Mouse (Mus musculus): ENCODE results near the gene Fam71f1.

Fam71f1 gene

DNA sequence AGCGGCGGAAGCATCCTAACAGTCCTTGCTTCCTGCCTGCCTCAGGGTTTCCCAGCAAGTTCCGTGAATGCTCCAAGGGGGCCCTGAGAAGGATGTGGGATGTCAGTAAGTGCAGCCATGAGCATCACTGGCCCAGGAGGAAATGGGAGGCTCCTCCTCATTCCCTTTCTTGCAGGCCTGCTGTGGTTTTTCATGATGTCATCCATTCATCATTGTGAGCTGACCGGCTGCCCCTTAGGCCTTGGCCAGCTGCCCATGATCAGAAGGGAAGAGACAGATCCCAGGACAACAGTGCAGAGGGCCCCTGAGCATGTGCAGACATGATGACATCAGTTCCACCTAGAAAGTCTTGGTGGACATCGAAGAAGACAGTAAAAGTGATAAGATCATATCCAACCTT is at the start of gene Fam71f1:
Fam71f1 (plus strand) TSS at position 262 of the 400 bp plus-strand sequence.
- no peak for DNase-seq (ENCODE audit: low read depth)

DNA sequence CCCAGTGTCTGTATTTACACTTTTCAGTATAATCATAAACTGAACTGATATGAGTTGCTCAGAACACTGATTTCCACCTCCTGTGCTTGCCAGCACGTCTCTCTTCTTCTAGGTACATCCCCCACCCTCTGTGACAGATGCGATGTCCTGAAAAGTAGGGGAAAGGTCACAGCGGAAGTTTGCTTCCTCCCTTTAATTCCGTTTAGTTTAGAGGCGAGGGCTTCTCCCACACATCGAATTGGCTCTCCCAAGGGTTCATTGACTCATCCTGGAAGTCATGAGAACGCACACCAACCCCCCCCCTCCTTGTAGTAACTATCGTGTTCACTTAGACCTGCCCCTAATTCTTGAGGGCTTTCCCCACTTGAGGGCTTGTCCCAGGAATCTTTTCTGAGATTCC is 48.0 kb upstream of the Fam71f1 start:
- DNase-seq (ENCODE audit: low read depth): peak; percentile 88

DNA sequence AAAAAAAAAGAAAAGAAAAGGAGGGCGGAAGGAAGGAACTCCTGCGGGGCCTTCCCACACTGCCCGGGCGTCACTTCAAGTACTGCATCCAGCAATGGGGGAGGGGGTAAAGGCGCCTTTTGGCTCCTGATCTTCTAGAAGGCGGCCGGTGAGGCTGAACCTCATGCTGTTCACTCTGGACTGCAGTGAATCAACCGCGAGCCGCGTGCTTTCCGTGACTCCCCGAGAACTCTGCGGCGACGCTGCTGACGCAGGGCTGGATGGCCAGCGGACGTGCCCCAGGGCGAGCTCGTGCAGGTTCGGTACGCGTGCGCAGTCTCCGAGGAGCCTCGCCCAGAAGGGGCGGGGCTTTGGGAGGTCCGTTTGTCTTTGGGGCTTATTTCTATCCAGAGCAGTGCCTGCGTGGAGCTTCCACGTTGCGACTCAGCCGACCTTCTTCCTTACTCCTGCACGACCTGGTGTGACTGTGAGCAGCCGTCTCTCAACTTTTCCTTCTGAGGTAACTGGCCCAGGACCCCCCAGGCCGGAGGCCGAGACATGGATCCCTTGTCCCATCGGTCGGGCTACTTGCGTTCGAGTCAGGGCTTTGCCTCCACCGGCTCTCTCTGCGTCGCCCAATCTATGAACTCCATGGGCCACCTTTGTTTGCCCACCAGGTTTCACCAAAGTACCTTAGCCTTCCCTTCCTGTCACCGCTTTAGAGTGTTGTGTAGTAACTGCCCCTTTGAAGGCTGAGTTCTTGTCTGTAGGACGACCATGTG is 46.4 kb upstream of the Fam71f1 start, which contains the start of gene Hilpda:
Hilpda (plus strand) TSS at position 177 of the 761 bp plus-strand sequence.
- DNase-seq (ENCODE audit: low read depth): peak; percentile 99

DNA sequence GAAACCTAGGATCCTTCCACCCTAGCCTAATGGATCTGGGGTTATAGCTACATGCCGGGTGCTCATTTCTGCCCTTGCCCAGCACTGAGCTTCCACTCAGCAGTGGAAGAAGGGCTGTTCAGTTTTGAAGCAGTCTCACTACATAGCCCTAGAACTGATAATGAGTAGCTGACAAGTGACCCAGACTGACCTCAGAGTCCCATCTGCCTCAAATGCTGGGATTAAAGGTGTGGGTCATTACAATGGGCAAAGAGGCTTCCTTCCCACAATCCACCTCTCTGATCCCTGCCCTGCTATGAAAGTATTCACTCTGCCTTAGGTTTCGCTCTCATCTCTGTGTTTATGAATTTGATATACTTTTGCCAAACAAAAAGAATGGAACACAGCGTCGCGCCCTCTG is 42.2 kb upstream of the Fam71f1 start:
- DNase-seq (ENCODE audit: low read depth): no peak

DNA sequence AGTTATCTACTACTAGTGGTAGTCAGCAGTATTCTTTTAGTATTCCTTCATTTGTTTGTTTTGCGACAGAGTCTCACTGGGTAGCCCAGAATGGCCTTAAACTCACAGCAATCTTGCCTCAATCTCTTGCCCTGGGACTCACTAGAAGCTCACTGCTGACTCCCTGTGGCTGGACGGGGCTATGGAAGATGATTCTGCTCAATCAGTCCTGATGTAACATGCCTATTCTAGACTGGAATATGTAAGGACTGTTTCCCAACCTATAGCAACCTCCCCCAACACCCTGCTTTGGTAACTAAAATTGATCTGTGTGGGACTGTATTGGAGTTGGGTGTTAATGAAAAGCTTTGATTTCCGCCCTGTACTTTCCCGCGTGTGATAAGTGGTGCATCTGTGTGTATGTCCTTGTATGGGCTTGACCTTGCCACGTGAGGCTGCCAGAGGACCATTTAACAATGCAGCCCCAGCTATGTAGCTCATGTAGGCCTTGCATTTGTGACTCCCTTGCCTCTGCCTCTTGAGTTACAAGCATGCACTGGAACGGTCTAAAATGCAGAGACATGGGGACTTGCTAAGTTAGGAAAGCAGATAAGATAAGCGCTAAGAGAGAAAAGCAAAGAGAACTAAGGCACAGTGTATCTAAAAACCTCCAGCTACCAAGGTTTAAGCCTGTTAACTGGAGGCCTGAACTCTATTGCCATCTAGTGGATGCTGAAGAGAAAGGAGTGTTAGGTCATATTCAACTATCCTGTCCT is 40.2 kb upstream of the Fam71f1 start:
- peak; percentile 84 for DNase-seq (ENCODE audit: low read depth)

DNA sequence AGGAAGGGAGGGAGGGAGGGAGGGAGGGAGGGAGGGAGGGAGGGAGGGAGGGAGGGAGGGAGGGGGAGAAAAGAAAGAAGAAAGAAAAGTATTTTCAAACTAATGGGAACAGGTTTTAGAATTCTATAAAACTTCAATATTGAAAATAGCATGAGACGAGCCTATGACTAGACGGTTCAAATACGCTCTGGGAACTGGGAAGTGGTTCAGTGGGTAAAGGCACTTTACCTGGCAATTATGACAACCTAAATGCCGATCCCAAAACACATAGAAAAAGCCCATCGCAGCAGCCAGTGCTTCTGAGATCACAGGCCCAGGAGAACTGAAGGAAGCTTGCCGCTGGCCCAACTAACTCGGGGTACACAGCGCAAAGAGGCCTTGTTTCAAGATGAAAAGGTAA is 39.6 kb upstream of the Fam71f1 start, which contains the start of gene Fam71f2:
Fam71f2 (plus strand) TSS at position 301 of the 400 bp plus-strand sequence.
- DNase-seq (ENCODE audit: low read depth): no peak

DNA sequence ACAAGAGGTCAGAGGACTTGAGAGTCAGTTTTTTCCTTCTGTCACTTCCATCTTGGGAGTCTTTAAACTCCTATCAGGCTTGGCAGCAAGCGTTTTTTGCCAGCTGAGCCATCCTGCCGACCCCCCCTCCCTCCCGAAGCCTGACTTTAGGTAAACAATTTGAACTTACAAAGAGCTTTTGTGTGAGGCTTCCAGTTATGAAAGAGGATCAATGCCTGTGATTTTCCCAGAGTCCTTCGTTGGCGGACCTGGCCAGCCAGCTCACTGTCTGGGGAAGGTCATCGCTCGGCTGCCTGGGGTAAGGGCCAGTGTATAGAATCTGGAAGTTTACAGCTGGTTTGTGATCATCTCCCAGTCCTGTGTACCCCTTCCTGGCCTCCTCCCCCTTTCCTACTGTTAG is 38.3 kb upstream of the Fam71f1 start:
- DNase-seq (ENCODE audit: low read depth): no peak

DNA sequence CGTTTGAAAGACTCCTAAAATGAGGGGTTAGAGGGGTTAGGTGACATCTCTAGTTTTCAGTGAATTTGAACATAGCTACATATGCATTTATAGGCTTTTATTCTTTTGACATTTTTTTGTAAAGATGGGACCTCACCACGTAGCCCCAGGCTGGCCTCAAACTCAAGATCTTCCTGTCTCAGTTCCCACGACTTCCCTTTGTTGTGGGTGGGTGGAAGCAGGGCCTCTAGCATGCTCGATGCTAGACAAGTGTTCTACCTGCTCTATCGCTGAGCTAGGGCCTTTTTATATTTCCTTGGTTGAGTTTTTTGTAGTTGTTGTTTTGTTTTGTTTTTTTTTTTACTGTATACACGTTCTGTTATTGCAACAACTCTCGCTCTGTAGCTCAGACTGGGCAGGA is 32.1 kb upstream of the Fam71f1 start:
- DNase-seq (ENCODE audit: low read depth): no peak

DNA sequence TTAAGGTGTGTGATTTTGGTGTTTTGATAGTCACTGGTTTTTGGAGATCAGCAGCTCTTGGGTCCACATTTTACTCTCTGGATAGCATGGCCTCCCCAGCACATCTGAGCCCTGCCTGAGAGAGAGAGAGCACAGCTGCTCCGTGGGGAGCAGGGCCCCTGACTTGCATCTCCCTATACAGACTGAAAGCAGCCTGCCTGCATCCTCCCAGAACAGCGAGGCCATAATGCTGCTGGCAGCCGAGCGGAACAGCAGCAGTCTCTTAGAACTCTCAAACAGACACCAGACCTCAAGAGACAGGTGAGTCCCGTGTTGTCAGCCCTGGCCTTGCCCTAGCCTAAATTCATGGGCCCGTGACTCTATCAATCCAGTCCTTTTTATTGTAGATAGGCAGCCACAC is 31.5 kb upstream of the Fam71f1 start:
- no peak for DNase-seq (ENCODE audit: low read depth)

DNA sequence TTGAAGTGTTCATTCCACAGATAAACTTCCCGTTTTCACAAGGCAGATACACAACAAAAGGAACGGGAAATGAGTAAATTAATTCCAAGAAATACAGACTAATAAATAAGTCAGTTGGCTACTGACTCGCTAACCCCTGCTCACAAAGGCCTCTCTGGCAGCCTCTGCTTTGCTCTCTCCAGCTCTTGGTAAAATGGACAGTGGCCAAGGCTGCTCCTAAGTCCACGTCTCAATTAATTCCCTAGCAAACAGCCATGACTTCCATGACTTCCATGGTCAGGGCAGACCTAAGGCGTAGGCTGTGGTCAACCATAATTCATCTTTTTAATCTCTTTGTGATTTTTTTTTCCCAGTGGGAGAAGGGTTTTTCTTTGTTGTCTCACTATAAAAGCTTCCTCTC is 31.0 kb upstream of the Fam71f1 start:
- no peak for DNase-seq (ENCODE audit: low read depth)

DNA sequence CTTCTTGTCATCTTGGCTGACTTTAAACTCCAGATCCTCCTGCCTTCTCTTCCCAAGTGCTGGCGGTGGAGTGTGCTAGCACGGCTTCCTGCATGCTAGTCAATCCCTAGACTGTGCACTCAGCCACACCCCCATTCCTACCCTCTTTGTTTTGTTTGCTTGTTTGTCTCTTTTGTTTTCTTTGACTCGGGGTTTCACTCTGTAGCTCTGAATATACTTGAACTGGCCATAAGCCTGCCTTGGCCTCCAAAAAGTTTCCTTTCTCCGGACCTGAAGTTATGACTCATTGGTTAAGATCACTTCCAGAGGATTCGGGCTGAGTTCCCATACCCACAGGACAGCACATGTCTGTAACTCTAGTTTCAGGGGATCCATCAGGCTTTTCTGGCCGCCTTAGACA is 30.3 kb upstream of the Fam71f1 start:
- DNase-seq (ENCODE audit: low read depth): no peak

DNA sequence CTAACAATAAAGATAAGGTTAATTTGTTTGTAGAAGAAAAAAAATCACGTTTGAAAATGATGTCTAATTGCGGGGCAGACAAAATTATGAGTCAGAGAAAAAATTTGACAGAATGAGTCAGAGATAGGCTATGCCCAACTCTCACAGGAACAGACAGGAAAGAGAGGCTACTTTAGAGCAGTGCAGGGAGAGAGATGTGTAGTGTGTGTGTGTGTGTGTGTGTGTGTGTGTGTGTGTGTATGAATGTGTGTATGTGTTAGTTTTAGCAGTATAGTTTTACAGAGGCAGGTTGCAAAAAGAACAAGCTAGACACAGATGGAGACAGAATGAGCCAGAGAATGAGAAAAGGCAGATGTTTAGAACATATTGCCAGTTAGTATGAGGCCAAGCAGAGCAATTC is 19.8 kb upstream of the Fam71f1 start:
- no peak for DNase-seq (ENCODE audit: low read depth)

DNA sequence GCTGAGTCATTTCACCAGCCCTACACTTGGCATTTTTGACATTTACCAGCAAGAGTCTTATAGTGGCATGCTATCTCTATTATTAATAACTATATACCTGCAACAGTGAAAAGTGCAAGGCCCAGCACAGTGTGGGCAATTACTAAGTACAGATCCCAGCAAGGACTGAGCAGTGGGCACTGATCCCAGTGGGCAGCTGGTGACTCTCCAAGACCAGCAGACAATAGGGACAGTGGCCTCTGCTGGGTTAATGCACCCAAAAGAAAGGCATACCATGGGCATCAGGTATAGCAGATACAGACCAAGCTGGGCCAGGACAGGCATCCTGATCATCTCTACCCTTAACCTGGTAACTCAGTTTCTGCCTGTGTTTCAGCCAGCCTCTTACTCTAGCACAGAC is 15.7 kb upstream of the Fam71f1 start:
- DNase-seq (ENCODE audit: low read depth): no peak

DNA sequence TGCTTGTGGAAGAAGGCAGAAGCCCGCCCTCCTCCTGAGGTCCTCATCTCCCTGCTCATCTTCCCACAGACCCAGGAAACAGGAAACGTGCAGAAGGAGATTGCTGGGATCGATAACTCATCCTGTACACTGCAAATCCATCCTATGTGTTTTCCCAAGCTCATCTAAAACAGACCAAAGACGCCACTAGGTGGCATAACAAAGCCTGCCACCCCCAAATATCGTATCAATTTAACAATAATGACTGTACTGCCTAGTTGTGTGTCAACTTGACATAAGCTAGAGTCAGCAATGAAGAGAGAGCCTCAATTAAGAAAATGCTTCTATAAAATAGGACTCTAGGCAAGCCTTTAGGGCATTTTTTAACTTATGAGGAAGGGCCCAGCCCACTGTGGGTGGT is 15.2 kb upstream of the Fam71f1 start:
- no peak for DNase-seq (ENCODE audit: low read depth)

DNA sequence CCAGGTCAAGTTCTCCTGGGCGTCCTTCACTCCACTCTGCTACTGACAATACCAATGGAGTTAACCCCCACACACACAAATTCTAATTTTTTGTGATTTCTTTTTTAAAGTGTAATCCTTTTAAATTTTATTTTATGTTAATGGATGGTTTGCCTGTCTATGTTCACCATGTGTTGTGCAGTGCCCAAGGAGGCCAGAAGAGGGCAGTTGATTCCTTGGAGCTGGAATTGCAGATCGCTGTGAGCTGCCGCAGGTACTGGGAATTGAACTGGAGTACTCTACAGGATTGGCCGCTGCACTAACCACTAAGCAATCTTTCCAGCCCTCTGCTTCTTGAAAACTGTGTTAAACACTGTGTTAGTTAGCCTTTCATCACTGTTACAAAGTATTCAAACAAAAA is 13.5 kb upstream of the Fam71f1 start:
- DNase-seq (ENCODE audit: low read depth): no peak

DNA sequence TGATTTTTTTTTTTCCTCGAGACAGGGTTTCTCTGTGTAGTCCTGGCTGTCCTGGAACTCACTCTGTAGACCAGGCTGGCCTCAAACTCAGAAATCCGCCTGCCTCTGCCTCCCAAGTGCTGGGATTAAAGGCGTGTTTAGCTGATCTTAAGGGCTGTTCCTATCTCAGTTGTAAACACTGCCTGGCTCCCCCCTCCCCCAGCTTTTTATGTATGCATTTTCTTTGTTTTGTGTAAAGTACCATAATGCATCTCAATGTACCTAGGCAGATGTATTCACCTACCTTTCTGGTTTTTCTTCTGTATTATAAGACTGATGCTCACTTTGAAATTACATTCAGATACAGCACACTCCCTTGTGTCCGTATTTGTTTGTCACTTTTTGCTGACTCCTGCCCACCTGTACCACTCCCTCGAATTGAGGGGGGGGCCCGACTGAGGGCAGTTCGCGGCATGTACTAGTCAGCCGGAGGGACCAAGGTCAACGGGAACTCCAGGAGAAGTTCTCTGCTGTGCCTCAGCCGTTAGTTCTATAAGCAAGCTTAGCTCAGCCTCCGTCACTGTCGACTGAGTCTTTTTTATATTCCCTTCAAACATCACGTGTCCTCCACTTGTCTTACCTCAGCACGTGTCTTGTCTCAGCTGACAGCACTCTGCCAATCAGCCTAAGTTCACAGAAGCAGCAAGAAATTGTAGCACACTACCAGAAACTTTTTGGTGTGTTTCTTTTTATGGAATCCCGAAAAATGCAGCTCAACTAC is 9.9 kb upstream of the Fam71f1 start:
- no peak for DNase-seq (ENCODE audit: low read depth)

DNA sequence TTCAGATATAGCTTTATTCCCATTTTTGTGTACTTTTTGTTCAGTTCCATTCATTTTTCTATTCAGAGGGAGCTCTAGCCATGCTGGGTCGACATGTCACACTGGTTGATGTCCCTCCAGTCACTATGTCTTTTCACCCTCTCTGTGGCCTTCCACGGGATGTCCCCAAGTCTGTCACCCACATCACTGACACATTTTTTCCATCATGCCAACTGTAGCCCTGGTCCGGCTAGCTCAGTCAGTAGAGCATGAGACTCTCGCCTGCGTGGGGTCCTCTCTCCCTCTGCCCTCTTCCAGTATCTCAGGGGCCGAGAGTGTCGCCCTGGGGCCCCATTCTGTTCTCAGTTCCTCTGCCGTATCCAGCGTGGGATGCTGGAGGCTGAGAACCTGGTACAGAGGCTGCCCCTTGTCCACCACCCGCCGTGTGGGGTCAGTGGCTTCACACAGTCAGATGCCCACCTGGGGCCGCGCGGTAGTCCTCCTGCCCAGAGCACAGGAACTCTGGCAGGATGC is 5.2 kb upstream of the Fam71f1 start:
- DNase-seq (ENCODE audit: low read depth): no peak

DNA sequence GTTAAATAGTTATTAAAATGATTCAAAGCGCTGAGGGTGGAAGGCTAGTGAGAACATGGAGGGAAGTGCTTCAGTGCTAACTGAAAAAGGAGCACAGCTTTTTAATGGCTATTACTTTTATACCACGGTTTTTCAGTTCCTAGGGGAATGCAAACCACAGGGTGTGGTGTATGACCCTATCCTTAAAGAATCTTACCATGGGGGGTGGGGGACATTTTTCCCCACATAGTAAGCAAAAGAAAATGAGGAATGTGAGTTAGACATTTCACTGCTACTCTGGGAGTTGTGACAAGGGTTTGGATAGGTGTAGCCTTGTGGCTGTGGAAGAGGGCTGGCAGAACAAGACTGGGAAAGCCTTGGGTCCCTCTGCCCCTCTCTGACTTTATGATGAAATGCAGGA is 1.7 kb upstream of the Fam71f1 start:
- no peak for DNase-seq (ENCODE audit: low read depth)

DNA sequence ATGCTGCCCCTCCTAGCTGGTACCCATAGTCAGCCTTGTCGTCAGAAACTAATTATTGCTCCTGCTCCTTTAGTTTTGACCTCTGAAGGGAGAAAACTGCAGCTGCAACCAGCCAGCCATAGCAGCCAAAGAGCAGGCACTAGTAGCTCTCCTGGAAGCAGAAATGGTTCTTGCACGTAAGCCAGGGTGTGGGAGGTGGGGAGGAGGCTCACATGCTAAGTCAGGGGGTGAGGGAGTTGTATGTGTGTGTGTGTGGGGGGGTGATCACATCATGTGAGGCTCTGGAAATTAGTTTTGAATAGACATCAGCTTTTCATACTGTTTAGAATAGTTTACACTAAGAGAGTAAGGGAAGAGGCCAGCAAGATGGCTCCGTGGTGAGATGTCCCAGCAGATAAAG is 999 bp upstream of the Fam71f1 start:
- no peak for DNase-seq (ENCODE audit: low read depth)

DNA sequence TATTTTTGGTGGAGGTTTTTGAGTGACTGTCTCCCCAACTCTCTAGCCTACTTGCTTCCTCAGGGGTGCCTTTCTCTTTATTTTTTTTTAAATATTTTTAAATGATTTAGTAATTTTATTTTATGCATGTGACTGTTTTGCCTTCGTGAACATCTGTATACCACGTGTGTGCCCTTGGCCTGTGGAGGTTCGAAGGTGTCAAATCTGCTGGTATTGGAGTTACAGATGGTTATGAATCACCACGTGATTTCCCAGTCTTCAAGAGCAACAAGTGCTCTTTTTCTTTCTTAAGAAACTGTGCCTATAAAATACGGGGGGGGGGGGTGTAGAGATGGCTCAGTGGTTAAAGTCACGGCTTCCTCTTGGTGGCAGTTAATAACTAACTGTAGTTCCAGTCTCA is 2.6 kb downstream of the Fam71f1 start:
- DNase-seq (ENCODE audit: low read depth): no peak

DNA sequence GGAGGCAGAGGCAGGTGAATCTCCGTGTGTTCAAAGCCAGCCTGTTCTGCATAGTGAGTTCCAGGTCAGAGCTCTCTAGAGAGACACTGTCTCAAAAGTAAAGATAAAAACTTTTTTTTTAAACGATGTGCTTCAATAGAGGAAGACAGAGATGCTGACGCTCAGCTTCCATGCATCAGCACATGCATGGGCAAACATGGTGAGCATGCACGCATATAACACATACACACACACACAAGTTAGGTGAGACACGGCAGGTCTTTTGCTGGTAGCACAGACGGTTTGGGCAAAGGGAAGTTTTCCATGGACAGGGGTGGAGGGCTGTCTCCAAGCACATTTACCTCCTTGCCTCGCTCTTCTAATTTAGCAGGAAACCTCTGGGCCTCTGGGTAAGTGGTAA is 3.2 kb downstream of the Fam71f1 start:
- no peak for DNase-seq (ENCODE audit: low read depth)

DNA sequence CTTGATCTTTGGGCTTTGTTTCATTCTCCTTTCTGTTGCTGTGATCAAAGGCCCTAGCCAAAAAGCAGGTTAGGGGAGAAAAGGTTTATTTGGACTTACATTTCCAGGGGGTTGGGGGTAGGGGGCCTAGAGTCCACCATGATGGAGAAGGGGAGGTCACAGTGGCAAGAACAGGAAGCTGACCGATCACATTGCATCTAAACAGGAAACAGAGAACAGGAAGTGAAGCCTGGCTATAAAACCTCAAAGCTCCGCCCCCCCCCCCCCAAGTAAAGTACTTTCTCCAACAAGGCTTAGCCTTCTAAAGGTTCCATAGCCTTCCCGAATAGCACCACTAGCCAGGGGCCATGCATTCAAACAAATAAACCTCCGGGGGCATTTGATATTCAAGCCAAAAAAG is 3.8 kb downstream of the Fam71f1 start:
- no peak for DNase-seq (ENCODE audit: low read depth)

DNA sequence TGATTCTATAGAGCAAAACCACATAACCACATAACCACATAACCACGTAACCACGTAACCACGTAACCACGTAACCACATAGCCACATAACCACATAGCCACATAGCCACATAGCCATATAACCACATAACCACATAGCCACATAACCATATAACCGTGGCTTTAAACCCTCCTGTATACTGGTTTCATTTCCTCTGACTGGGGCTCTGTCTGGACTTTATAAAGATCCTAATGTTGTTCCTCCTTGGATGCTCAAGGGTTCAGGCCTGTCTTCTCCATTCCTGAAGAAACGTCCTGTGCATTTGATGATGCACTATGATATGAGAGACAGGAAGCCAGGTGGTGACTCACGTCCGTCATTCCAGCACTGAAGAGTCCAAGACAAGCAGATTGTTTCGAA is 8.0 kb downstream of the Fam71f1 start:
- no peak for DNase-seq (ENCODE audit: low read depth)

Data from induced T-regulatory cell, adult 2 months (primary cell).